Mouse (Mus musculus) gastrocnemius, adult 2 months (tissue): ENCODE results near the gene Nkg7. TPM values are rescaled to one million over a fixed set of nuclear protein-coding genes. Genes with fewer than 3 reads are reported as not detected.

Experiments
- DNase-seq: peaks from one replicate; pipeline ENCODE4 v3.0.0; 2022
- H3K27ac ChIP-seq: fragments of 200-600 bp; 2 replicates; pipeline ENCODE4 v1.8.1; 2022; ENCODE audit warnings: mild to moderate bottlenecking
- H3K4me3 ChIP-seq: fragments of 200-600 bp; 2 replicates; pipeline ENCODE4 v1.8.1; 2022; ENCODE audit warnings: mild to moderate bottlenecking, moderate library complexity
- CTCF ChIP-seq: fragments of 200-600 bp; IDR thresholded peaks from 2 replicates; pipeline ENCODE4 v1.8.1; 2022; ENCODE audit warnings: antibody characterized with exemption, mild to moderate bottlenecking, moderate library complexity
- intact Hi-C: fragments of 180-260 bp; cut with DNase I; formaldehyde crosslinking; loops from one replicate; pipeline ENCODE4 v1.15.1; 2025
- microRNA-seq: library from miRNA; unstranded; fragments of <30 nt; microRNA quantifications from one replicate; pipeline ENCODE4 v1.2.0, GENCODE M21; 2021
- total RNA-seq, 2 experiments: library from RNA; stranded (reverse); gene quantifications; 2 replicates each; pipeline ENCODE4 v1.2.3; 2021

The Nkg7 gene
- total RNA-seq, 2 experiments from 2014 or later = not detected

DNA sequence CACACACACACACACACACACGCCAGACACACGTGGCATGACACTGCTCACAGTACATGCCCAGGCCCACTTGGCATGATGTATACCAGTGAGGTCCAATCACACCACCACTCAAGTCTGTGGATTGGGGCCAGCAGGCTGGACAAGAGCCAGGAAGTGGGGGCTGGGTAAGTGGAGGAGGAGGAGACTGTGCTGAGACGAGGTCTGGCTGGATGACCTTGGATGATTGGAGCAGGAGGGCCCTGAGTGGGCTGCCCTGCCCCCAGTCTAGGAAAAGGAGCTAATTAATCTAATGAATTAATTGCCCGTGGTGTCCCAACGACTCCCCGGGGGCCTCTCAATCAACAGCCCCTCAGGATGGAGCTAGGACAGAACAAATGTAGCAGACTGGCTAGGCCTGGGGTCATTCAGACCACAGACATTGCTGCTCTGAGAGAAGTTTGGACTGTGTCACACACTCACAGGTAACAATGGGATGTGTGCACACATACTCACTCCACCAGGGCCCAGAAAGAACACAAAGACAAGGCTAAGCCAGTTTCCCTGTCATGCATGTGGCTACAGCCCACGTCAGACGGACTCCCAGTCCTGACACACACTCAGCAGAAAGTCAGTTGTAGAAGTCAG, 45.3 kb downstream of the Nkg7 start:
- H3K4me3 ChIP-seq = no peak overlapping the region
- H3K27ac ChIP-seq = no peak overlapping the region
- intact Hi-C loops = no loop called here
- DNase-seq = no peak
- TF ChIP-seq CTCF = no peak

DNA sequence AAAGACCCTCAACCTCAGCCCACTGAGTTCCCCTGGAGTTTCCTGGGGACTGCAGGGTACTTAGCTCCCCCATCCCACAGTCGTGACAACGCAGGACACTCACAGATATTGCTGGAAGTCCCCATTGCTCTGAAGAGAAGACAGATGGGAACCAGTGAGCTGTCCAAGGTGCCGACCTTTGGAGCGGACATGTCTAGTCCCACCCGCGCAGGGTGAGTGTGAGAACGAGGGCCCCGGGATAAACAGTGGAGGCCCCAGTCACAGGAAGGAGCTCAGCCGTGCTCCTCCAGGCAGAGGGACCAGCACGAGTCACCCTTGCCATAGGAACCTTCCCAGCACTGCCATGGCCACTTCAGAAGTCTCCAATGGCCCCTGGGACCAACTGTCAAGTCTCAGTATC, 46.4 kb downstream of the Nkg7 start:
- no peak overlapping the region for H3K4me3 ChIP-seq
- DNase-seq = no peak
- no peak for TF ChIP-seq CTCF
- intact Hi-C loops = no loop called here
- no peak overlapping the region for H3K27ac ChIP-seq

Small RNA genes within 50 kb of the gene (microRNA-seq; reads per million reads assigned to microRNA genes)
- gene Mir7051 = 2.9 reads per million

Other genes starting within 250 kb of the Nkg7 start
- 1 to 10 TPM; 6.6 to 8.3 TPM for gene Zfp715, start 123.8 kb upstream of the Nkg7 start, total RNA-seq
- gene Siglecf, start 85.7 kb upstream of the Nkg7 start, total RNA-seq = not detected
- not detected for gene Siglecg, start 28.9 kb upstream of the Nkg7 start, total RNA-seq
- gene Lim2, start 9.4 kb upstream of the Nkg7 start, total RNA-seq = not detected
- not detected for gene Cldnd2, start 3.7 kb downstream of the Nkg7 start, total RNA-seq
- gene Etfb, start 7.0 kb downstream of the Nkg7 start, total RNA-seq = 100 to 1,000 TPM; 221 to 447 TPM
- 1 to 10 TPM in 1 of 2 experiments, under 1 TPM in 1; 0.45 to 1.2 TPM for gene Gm45233, start 7.1 kb downstream of the Nkg7 start, total RNA-seq
- gene Vsig10l, start 26.1 kb downstream of the Nkg7 start, total RNA-seq = 1 to 10 TPM; 1.7 to 2.3 TPM
- gene Iglon5, start 53.0 kb downstream of the Nkg7 start, total RNA-seq = under 1 TPM; 0.20 to 0.28 TPM
- not detected for gene 4931406B18Rik, start 68.9 kb downstream of the Nkg7 start, total RNA-seq
- 1 to 10 TPM; 1.4 TPM for gene Cd33, start 107.4 kb downstream of the Nkg7 start, total RNA-seq
- gene Zfp658, start 125.2 kb downstream of the Nkg7 start, total RNA-seq = under 1 TPM; 0.36 to 0.43 TPM
- 1 to 10 TPM; 3.1 to 4.9 TPM for gene Zfp719, start 142.5 kb downstream of the Nkg7 start, total RNA-seq
- not detected for gene Zfp819, start 170.1 kb downstream of the Nkg7 start, total RNA-seq
- gene Ceacam18, start 197.6 kb downstream of the Nkg7 start, total RNA-seq = not detected
- gene Siglece, start 223.1 kb downstream of the Nkg7 start, total RNA-seq = 1 to 10 TPM in 1 of 2 experiments, under 1 TPM in 1; 0.26 to 1.0 TPM
- gene Ctu1, start 234.9 kb downstream of the Nkg7 start, total RNA-seq = 1 to 10 TPM; 1.8 to 2.9 TPM